Mouse (Mus musculus) liver, adult 2 months (tissue): ENCODE data around the gene Eps8l3. TPM values are rescaled to one million over a fixed set of nuclear protein-coding genes. Genes with fewer than 3 reads are reported as not detected.

Source experiments
- DNase-seq: peaks from one replicate; pipeline ENCODE4 v3.0.0-alpha.2; 2011; ENCODE audit warnings: low read depth, low spot score; ENCODE audit errors: extremely low read depth
- H3K27ac ChIP-seq: fragments of 200-500 bp; replicated peaks from 2 replicates; pipeline ENCODE4 v1.5.1; 2012; ENCODE audit warnings: low read depth, mild to moderate bottlenecking, control low read depth, inconsistent platforms, low read length; ENCODE audit not compliant: insufficient read depth
- H3K27me3 ChIP-seq: fragments of 200-500 bp; 2 replicates; pipeline ENCODE4 v1.6.1; 2012; ENCODE audit warnings: mild to moderate bottlenecking, moderate library complexity, low read length, inconsistent platforms; ENCODE audit not compliant: control insufficient read depth, insufficient read depth
- H3K36me3 ChIP-seq: fragments of 200-500 bp; 2 replicates; pipeline ENCODE4 v1.6.1; 2012; ENCODE audit warnings: low read length, inconsistent platforms; ENCODE audit not compliant: control insufficient read depth, insufficient read depth
- H3K4me1 ChIP-seq: fragments of 200-500 bp; 2 replicates; pipeline ENCODE4 v1.6.1; 2011; ENCODE audit warnings: low read length; ENCODE audit not compliant: control insufficient read depth, insufficient read depth
- H3K4me3 ChIP-seq: fragments of 200-500 bp; 2 replicates; pipeline ENCODE4 v1.5.1; 2011; ENCODE audit warnings: low read depth, mild to moderate bottlenecking, control low read depth, low read length, moderate library complexity; ENCODE audit not compliant: insufficient read depth
- H3K79me2 ChIP-seq: fragments of 200-500 bp; 2 replicates; pipeline ENCODE4 v1.6.1; 2012; ENCODE audit warnings: inconsistent platforms, mild to moderate bottlenecking, low read length, moderate library complexity; ENCODE audit not compliant: control insufficient read depth, insufficient read depth
- H3K9ac ChIP-seq: fragments of 200-500 bp; 2 replicates; pipeline ENCODE4 v1.6.1; 2012; ENCODE audit warnings: low read depth, mild to moderate bottlenecking, control low read depth, inconsistent platforms, low read length
- CTCF ChIP-seq: fragments of 200-500 bp; IDR thresholded peaks from 2 replicates; pipeline ENCODE4 v1.5.1; 2011; ENCODE audit warnings: low read depth, low read length, control low read depth
- POLR2A ChIP-seq: fragments of 200-500 bp; IDR thresholded peaks from 2 replicates; pipeline ENCODE4 v1.6.1; 2011; ENCODE audit warnings: low read length, control low read depth; ENCODE audit not compliant: insufficient read depth; ENCODE audit errors: extremely low read depth
- WGBS: fragments of 180-500 bp; shearing (Covaris S2); methylation state at CpG from one replicate; pipeline ENCODE4 v1.1.7; 2018; 5-methylcytosine and 5-hydroxymethylcytosine counted together
- polyA plus RNA-seq: library from polyadenylated mRNA; depleted of rRNA; stranded (reverse); fragments of >200 nt; gene quantifications from 2 replicates; pipeline ENCODE4 v1.2.3, GENCODE M21; 2012; rRNA removed
- total RNA-seq: library from RNA; depleted of rRNA; stranded (reverse); fragments of >200 nt; gene quantifications from 2 replicates; pipeline ENCODE4 v1.2.3, GENCODE M21; 2014; rRNA removed

Gene Eps8l3
- total and polyA plus RNA-seq, 2 experiments: under 0.01 to 0.07 TPM

GRCm38 (mm10) chr3:107935268-107935667 is 58.2 kb downstream of the Eps8l3 start:
- TF ChIP-seq POLR2A (no peak), CTCF (no peak)
- Histone ChIP-seq H3K4me3 (no peak overlapping the region), H3K27ac (no peak overlapping the region), H3K27me3 (no peaks in the 10 kb centered on the region), H3K4me1 (peaks cover 9% of the 10 kb centered on the region), H3K36me3 (no peaks in the 10 kb centered on the region), H3K9ac (no peak overlapping the region), H3K79me2 (no peaks in the 10 kb centered on the region)
- 89% methylated on average over 3 of the region's 3 CpGs for whole genome bisulfite sequencing
- no peak for DNase-seq

DNA sequence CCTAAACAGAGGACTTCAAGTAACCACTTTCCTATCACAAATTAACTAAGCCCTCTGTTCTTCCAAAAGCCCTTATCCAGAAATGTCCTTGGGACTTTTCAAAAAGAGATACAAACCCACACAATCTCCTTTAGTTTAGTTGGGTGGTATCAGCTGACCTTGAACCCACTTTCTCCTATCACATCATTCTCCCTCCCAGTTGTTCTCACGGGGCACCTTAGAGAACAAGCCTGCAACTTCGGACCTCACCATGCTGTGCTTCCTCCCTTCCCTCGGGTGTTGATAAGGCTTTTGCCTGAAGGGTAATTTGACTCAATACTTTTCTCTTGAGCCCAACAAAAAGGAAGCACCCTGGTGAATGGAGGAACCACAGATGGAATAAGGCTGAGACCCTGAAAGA is 58.9 kb downstream of the Eps8l3 start:
- no peak for DNase-seq
- TF ChIP-seq CTCF (no peak), POLR2A (no peak)
- no peak overlapping the region for H3K9ac ChIP-seq
- H3K27ac ChIP-seq: no peak overlapping the region
- H3K4me3 ChIP-seq: no peak overlapping the region
- H3K27me3 ChIP-seq: no peaks in the 10 kb centered on the region
- no peaks in the 10 kb centered on the region for H3K79me2 ChIP-seq
- H3K4me1 ChIP-seq: peaks cover 12% of the 10 kb centered on the region
- WGBS: 59% methylated on average over 3 of the region's 3 CpGs
- H3K36me3 ChIP-seq: no peaks in the 10 kb centered on the region

DNA sequence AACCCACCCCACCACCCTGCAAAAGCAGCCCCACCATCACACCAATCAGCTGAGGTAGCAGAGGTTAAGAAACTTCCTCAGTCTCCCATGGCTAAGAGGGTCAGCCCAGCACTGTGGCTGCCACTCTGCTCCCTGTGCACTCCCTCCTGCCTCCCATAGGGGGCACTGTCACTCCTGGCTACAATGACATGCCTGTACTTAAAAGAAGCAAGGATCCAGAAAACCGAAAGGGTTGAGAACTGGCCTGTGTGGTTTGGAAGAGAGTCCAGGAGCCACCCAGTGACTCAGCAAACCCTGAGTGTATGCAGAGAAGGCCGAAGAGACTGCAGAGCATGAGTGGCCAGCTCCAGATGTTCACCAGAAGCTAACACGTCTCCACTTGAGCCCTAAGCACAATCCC is 62.4 kb downstream of the Eps8l3 start:
- H3K4me1 ChIP-seq: peaks cover 11% of the 10 kb centered on the region
- H3K27me3 ChIP-seq: no peaks in the 10 kb centered on the region
- no peak for TF ChIP-seq POLR2A
- peak; percentile 95 for TF ChIP-seq CTCF
- H3K4me3 ChIP-seq: no peak overlapping the region
- peak; percentile 83 for DNase-seq
- no peaks in the 10 kb centered on the region for H3K36me3 ChIP-seq
- H3K27ac ChIP-seq: peak overlapping the region; percentile 15
- H3K9ac ChIP-seq: no peak overlapping the region
- WGBS: 12% methylated on average over 3 of the region's 3 CpGs
- H3K79me2 ChIP-seq: no peaks in the 10 kb centered on the region

- no peaks in the 10 kb centered on the region for H3K79me2 ChIP-seq
- H3K36me3 ChIP-seq: no peaks in the 10 kb centered on the region
- TF ChIP-seq POLR2A (no peak), CTCF (no peak)
- H3K27me3 ChIP-seq: no peaks in the 10 kb centered on the region
- peaks cover 11% of the 10 kb centered on the region for H3K4me1 ChIP-seq
- H3K9ac ChIP-seq: no peak overlapping the region
- DNase-seq: no peak
- H3K27ac ChIP-seq: peak overlapping the region; percentile 33
- 82% methylated on average over 4 of the region's 4 CpGs for WGBS
- no peak overlapping the region for H3K4me3 ChIP-seq
Measured at GRCm38 (mm10) chr3:107939830-107940229, 62.8 kb downstream of the Eps8l3 start.

DNA sequence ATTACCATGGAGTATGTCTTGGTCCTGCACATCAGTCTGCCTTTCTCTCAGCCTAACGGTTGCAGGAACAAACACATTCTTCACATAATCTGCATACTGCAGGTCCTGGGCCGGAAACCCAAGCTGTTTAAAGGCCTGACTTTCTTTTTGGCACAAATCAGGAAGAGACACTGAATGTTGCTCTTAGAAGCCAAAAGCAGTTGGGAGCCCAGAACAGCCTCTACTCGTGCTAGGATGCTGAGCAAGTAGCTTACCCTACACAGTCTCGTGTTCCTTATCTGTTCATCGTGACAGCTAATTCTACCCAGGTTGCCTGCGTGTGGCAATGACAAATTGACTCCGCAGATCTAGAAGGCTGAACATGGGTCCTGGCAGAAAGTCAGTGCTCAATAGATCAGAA is 63.5 kb downstream of the Eps8l3 start:
- no peaks in the 10 kb centered on the region for H3K36me3 ChIP-seq
- no peak for DNase-seq
- TF ChIP-seq CTCF (no peak), POLR2A (no peak)
- H3K9ac ChIP-seq: no peak overlapping the region
- H3K79me2 ChIP-seq: no peaks in the 10 kb centered on the region
- no peaks in the 10 kb centered on the region for H3K27me3 ChIP-seq
- H3K4me1 ChIP-seq: peaks cover 11% of the 10 kb centered on the region
- H3K27ac ChIP-seq: no peak overlapping the region
- 69% methylated on average over 7 of the region's 7 CpGs for WGBS
- H3K4me3 ChIP-seq: no peak overlapping the region

DNA sequence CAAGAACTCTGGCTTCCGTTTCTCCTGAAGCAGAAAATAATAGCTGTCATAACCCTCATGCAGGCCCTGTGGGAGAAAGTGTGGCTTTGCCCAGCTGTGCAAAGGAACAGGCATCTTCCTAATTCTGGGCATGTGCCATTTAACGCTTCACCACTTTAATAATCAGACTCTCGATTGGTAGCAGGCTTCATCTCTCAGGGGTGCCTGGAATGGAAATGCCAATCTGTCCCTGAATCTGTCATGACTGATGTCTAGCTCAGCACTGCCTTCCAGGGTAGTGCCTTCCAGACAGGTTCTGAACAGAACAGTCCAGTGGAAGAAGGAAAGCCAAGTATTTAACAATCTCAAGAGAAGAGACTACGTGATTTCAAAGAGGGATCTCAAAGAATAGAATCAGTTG is 64.2 kb downstream of the Eps8l3 start:
- Histone ChIP-seq H3K36me3 (no peaks in the 10 kb centered on the region), H3K79me2 (no peaks in the 10 kb centered on the region), H3K27ac (no peak overlapping the region), H3K9ac (no peak overlapping the region), H3K27me3 (no peaks in the 10 kb centered on the region), H3K4me3 (no peak overlapping the region), H3K4me1 (peaks cover 11% of the 10 kb centered on the region)
- TF ChIP-seq CTCF: no peak
- no peak for TF ChIP-seq POLR2A
- WGBS: 92% methylated on average over 4 of the region's 4 CpGs
- DNase-seq: no peak

Other genes with a start within 250 kb of the Eps8l3 start
- not detected in 2 replicates for gene Gm10961, start 245.9 kb upstream of the Eps8l3 start, total RNA-seq
- gene Gm10961, start 245.9 kb upstream of the Eps8l3 start, polyA plus RNA-seq: not detected in 2 replicates
- gene Strip1, start 245.5 kb upstream of the Eps8l3 start, total RNA-seq: 6.0 and 7.7 TPM in 2 replicates
- 17.7 and 23.8 TPM in 2 replicates for gene Strip1, start 245.5 kb upstream of the Eps8l3 start, polyA plus RNA-seq
- 50.2 and 52.9 TPM in 2 replicates for gene Ahcyl1, start 180.7 kb upstream of the Eps8l3 start, total RNA-seq
- gene Ahcyl1, start 180.7 kb upstream of the Eps8l3 start, polyA plus RNA-seq: 40.4 and 42.3 TPM in 2 replicates
- gene Csf1, start 116.8 kb upstream of the Eps8l3 start, total RNA-seq: 3.0 and 3.3 TPM in 2 replicates
- 4.6 and 6.6 TPM in 2 replicates for gene Csf1, start 116.8 kb upstream of the Eps8l3 start, polyA plus RNA-seq
- gene Gstm5, start 18.6 kb downstream of the Eps8l3 start, total RNA-seq: 17.9 and 21.8 TPM in 2 replicates
- 11.4 and 12.5 TPM in 2 replicates for gene Gstm5, start 18.6 kb downstream of the Eps8l3 start, polyA plus RNA-seq
- 69.8 and 99.1 TPM in 2 replicates for gene Gstm7, start 54.6 kb downstream of the Eps8l3 start, total RNA-seq
- gene Gstm7, start 54.6 kb downstream of the Eps8l3 start, polyA plus RNA-seq: 108 and 130 TPM in 2 replicates
- 96.1 and 97.1 TPM in 2 replicates for gene Gstm6, start 66.5 kb downstream of the Eps8l3 start, total RNA-seq
- gene Gstm6, start 66.5 kb downstream of the Eps8l3 start, polyA plus RNA-seq: 138 and 146 TPM in 2 replicates
- gene Gstm3, start 92.1 kb downstream of the Eps8l3 start, total RNA-seq: 34.1 and 107 TPM in 2 replicates
- gene Gstm3, start 92.1 kb downstream of the Eps8l3 start, polyA plus RNA-seq: 145 and 164 TPM in 2 replicates
- gene Gstm2, start 109.2 kb downstream of the Eps8l3 start, total RNA-seq: 79.1 and 88.5 TPM in 2 replicates
- gene Gstm2, start 109.2 kb downstream of the Eps8l3 start, polyA plus RNA-seq: 222 and 270 TPM in 2 replicates
- 474 and 907 TPM in 2 replicates for gene Gstm1, start 140.7 kb downstream of the Eps8l3 start, total RNA-seq
- gene Gstm1, start 140.7 kb downstream of the Eps8l3 start, polyA plus RNA-seq: 5,254 and 6,847 TPM in 2 replicates
- gene Gstm4, start 167.7 kb downstream of the Eps8l3 start, total RNA-seq: 19.8 and 26.5 TPM in 2 replicates
- gene Gstm4, start 167.7 kb downstream of the Eps8l3 start, polyA plus RNA-seq: 86.0 and 98.9 TPM in 2 replicates
- gene Ampd2, start 209.4 kb downstream of the Eps8l3 start, total RNA-seq: 11.0 and 13.8 TPM in 2 replicates
- 69.6 and 128 TPM in 2 replicates for gene Ampd2, start 209.4 kb downstream of the Eps8l3 start, polyA plus RNA-seq
- gene Gnat2, start 215.6 kb downstream of the Eps8l3 start, total RNA-seq: 2.9 and 3.9 TPM in 2 replicates
- 0.91 and 1.5 TPM in 2 replicates for gene Gnat2, start 215.6 kb downstream of the Eps8l3 start, polyA plus RNA-seq